30 mouse cellular contexts compared by ENCODE assay signal in the genomic region with DNA sequence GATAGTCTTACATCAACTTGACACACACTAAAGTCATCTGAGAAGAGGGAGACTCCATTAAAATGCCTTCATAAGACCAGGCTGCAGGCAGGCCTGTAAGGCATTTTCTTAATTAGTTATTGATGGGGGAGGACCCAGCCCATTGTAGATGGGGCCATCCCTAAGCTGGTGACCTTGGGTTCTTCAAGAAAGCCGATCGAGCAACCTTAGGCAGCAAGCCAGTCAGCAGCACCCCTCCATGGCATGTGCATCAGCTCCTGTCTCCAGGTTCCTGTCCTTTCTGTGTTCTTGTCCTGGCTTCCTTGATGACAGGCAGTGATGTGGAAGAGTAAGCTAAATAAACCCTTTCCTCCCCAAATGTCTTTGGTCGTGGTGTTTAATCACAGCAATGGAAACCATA. TPM values are rescaled to one million over a fixed set of nuclear protein-coding genes. Genes with fewer than 3 reads are reported as not detected.
"Had no signal": no experiment of that assay in that cellular context is flagged by ENCODE, and none has a peak within 500 bp of the region (broad histone marks: within the 10 kb centered on the region; RNA-seq: fewer than 3 reads in every experiment).

No protein-coding gene starts in this region.

- H3K4me1 ChIP-seq: hindbrain, embryonic 13.5 days; hindbrain, embryonic 15.5 days; liver, embryonic 12.5 days had no signal

- H3K27ac ChIP-seq: heart, adult 2 months; heart, embryonic 13.5 days; heart, embryonic 15.5 days; hindbrain, embryonic 13.5 days; hindbrain, embryonic 15.5 days; hindbrain, postnatal 0 days; limb, embryonic 13.5 days; limb, embryonic 15.5 days; liver, embryonic 12.5 days; liver, embryonic 14.5 days had no signal

- H3K27me3 ChIP-seq: heart, embryonic 13.5 days; heart, embryonic 15.5 days; hindbrain, embryonic 15.5 days; limb, embryonic 13.5 days; limb, embryonic 15.5 days had no signal

- H3K4me2 ChIP-seq: heart, embryonic 11.5 days; heart, embryonic 13.5 days; heart, embryonic 15.5 days; hindbrain, embryonic 13.5 days; hindbrain, embryonic 15.5 days; limb, embryonic 13.5 days; limb, embryonic 15.5 days; liver, embryonic 12.5 days had no signal

- ATAC-seq: forebrain, postnatal 0 days; hindbrain, postnatal 0 days; intestine, embryonic 16.5 days; liver, embryonic 12.5 days had no signal

- H3K9me3 ChIP-seq: heart, embryonic 13.5 days; heart, embryonic 15.5 days; hindbrain, embryonic 13.5 days; hindbrain, embryonic 15.5 days; limb, embryonic 13.5 days; limb, embryonic 15.5 days; liver, embryonic 12.5 days had no signal

- H3K4me3 ChIP-seq: heart, adult 2 months; heart, embryonic 13.5 days; heart, embryonic 15.5 days; hindbrain, embryonic 13.5 days; hindbrain, embryonic 15.5 days; limb, embryonic 13.5 days; limb, embryonic 15.5 days; liver, embryonic 12.5 days had no signal

- DNase-seq: forebrain, postnatal 0 days; gastrocnemius, postnatal 14 days; gastrocnemius, postnatal 36 days; heart, adult 11 months; heart, adult 2 months; heart, postnatal 14 days; heart, postnatal 36 days; kidney, adult 11 months; kidney, adult 8-10 months; kidney, postnatal 10 days; layer of hippocampus, adult 9-11 months; layer of hippocampus, postnatal 36 days; left cerebral cortex, postnatal 4 days had no signal

- H3K36me3 ChIP-seq: heart, embryonic 15.5 days; hindbrain, embryonic 13.5 days; hindbrain, embryonic 15.5 days; limb, embryonic 13.5 days; limb, embryonic 15.5 days; liver, embryonic 12.5 days had no signal

- H3K9ac ChIP-seq: forebrain, postnatal 0 days; heart, embryonic 13.5 days; heart, embryonic 15.5 days; hindbrain, embryonic 13.5 days; hindbrain, embryonic 15.5 days; limb, embryonic 13.5 days; limb, embryonic 15.5 days; liver, embryonic 12.5 days; liver, embryonic 14.5 days had no signal

RNA-seq across cellular contexts. Expression of gene Hsd17b3, which starts 3.1 kb away (rescaled TPM):
- polyA plus RNA-seq: heart, adult 2 months; heart, embryonic 11.5 days; heart, embryonic 13.5 days; heart, embryonic 15.5 days; heart, postnatal 0 days; hindbrain, embryonic 11.5 days; hindbrain, embryonic 13.5 days; hindbrain, embryonic 15.5 days; hindbrain, postnatal 0 days; intestine, embryonic 14.5 days; intestine, embryonic 16.5 days; large intestine, adult 2 months; limb, embryonic 11.5 days; limb, embryonic 13.5 days; limb, embryonic 15.5 days; liver, adult 2 months; liver, embryonic 12.5 days; liver, embryonic 14.5 days had no signal
